9 mouse cellular contexts compared by ENCODE assay signal in genomic region chr6:95650082-95650722, GRCm38 (mm10).
DNase-seq lines count a peak whose midpoint lies in the region; ATAC-seq lines count a peak whose summit lies in the region.
"Had no signal": no experiment of that assay in that cellular context is flagged by ENCODE, and none has a peak within 500 bp of the region (broad histone marks: within the 10 kb centered on the region; RNA-seq: fewer than 3 reads in every experiment).

No protein-coding gene starts in this region.

- no peaks in the 10 kb centered on the region for H3K27me3 ChIP-seq in kidney, embryonic 16.5 days (ENCODE audit: insufficient read depth, low read length)
- H3K27me3 ChIP-seq in embryonic facial prominence, embryonic 14.5 days (replicated peaks; ENCODE audit: control insufficient read depth, insufficient read depth, low read length), result no peaks in the 10 kb centered on the region

- peak; percentile 23; the same call in 1 of the 2 replicates for ATAC-seq in kidney, embryonic 16.5 days (ENCODE audit: low FRiP score, low TSS enrichment)
- peak; percentile 81 for ATAC-seq in embryonic facial prominence, embryonic 14.5 days (ENCODE audit: low read depth)
- no peak for ATAC-seq in activated CD4-positive, CD25-positive, alpha-beta regulatory T cell, adult 4 months
- ATAC-seq: inflammation-experienced regulatory T-cells, adult 6 months had no signal

- no peaks in the 10 kb centered on the region for H3K9me3 ChIP-seq in kidney, embryonic 16.5 days (ENCODE audit: low read length)
- H3K9me3 ChIP-seq in embryonic facial prominence, embryonic 14.5 days (ENCODE audit: control insufficient read depth, low read length), result peaks cover 3% of the 10 kb centered on the region; the same call in 1 of the 2 replicates

- H3K4me1 ChIP-seq in kidney, embryonic 16.5 days (ENCODE audit: insufficient read depth, low read length), result peaks cover 18% of the 10 kb centered on the region
- peaks cover 10% of the 10 kb centered on the region for H3K4me1 ChIP-seq in embryonic facial prominence, embryonic 14.5 days (ENCODE audit: control insufficient read depth, insufficient read depth, low read length)

- 27% methylated on average over 13 of the region's 13 CpGs for WGBS in kidney, embryonic 16.5 days
- 24% methylated on average over 13 of the region's 13 CpGs for WGBS in embryonic facial prominence, embryonic 14.5 days

- H3K27ac ChIP-seq in kidney, embryonic 16.5 days (ENCODE audit: low read length), result 0 out of 2 replicates have a peak overlapping the region, but pooled peaks have one; percentile 34
- H3K27ac ChIP-seq in embryonic facial prominence, embryonic 14.5 days (replicated peaks; ENCODE audit: low read depth, low read length), result peak overlapping the region; percentile 30; the same call in 1 of the 2 replicates

- H3K9ac ChIP-seq in kidney, embryonic 16.5 days (replicated peaks; ENCODE audit: low read length), result no peak overlapping the region
- H3K9ac ChIP-seq in embryonic facial prominence, embryonic 14.5 days (ENCODE audit: low read depth, low read length), result no peak overlapping the region

- DNase-seq in adrenal gland, adult (ENCODE audit: inconsistent age in 2 of 2, low spot score in 1 of 2), result peak; percentile 7 to 58
- no peak for DNase-seq in adrenal gland, adult 8-10 months
- DNase-seq in kidney, adult 9 months, result no peak
- DNase-seq in 416B (ENCODE audit: low read depth), result peak; percentile 65
- peak; percentile 87 for DNase-seq in embryonic facial prominence, embryonic 14.5 days (ENCODE audit: low spot score)
- no peak for DNase-seq in thymus, adult 18-20 months

- H3K4me2 ChIP-seq in kidney, embryonic 16.5 days (replicated peaks; ENCODE audit: low read depth, low read length), result no peak overlapping the region
- no peak overlapping the region for H3K4me2 ChIP-seq in embryonic facial prominence, embryonic 14.5 days (ENCODE audit: low read depth, low read length)

- no peak overlapping the region for H3K4me3 ChIP-seq in kidney, embryonic 16.5 days (ENCODE audit: low read length)
- H3K4me3 ChIP-seq in embryonic facial prominence, embryonic 14.5 days (ENCODE audit: low read depth, low read length), result no peak overlapping the region

- peaks cover 17% of the 10 kb centered on the region for H3K36me3 ChIP-seq in kidney, embryonic 16.5 days (ENCODE audit: insufficient read depth, low read length)
- H3K36me3 ChIP-seq in embryonic facial prominence, embryonic 14.5 days (ENCODE audit: control insufficient read depth, insufficient read depth, low read length), result 0 out of 2 replicates have a peak, but pooled peaks cover 5% of the 10 kb centered on the region

Comparison
In these comparisons a context has a peak if more than half of its experiments do, and no peak if none do; other contexts are left out.
1. DNase-seq: peak in adrenal gland, adult (2 of 2), 416B (single experiment) and embryonic facial prominence, embryonic 14.5 days (single experiment); none in adrenal gland, adult 8-10 months (single experiment), kidney, adult 9 months (single experiment) and thymus, adult 18-20 months (0 of 2).